Mouse (Mus musculus): ENCODE measurements at regions not wholly inside any gene's neighbourhood (a gene's known extent, or its start where the extent isn't known, plus 50 kb on each side); places are given as distances from the start of the nearest gene placed in this dataset.

DNA sequence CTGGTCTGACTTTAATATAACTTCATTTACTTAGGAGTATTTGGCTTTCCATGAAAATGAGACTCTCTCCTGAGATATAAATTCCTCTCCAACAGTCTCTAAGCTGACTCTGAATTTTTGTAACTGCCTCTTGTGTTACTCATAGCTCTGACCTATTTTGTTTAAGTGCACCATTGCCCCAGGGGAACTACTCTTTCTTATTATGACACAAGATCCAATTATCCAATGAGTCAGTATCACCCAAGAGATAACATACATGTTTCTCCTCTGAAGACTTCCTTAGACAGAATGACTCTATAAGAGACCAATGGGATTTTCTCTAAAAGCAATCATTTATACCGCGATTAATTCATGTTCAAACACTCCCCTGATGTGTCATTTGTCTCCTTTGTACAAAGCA is 586.9 kb downstream of the Epha4 start:
- no peak for TF ChIP-seq CTCF (IDR thresholded peaks at IDR 0.05; ENCODE audit: low read depth, low read length)
- no peak for TF ChIP-seq POLR2A (IDR thresholded peaks at IDR 0.05; ENCODE audit: insufficient read depth, low read length)
